Mouse (Mus musculus) stomach, postnatal 0 days (tissue): ENCODE results near the gene Fbxl18.

Experiments used
- CTCF ChIP-seq: IDR thresholded peaks from 2 replicates; pipeline ENCODE4 v1.5.1; 2016; ENCODE audit warnings: antibody characterized with exemption, low read depth, mild to moderate bottlenecking, moderate library complexity
- EP300 ChIP-seq: optimal IDR thresholded peaks from 2 replicates; pipeline ENCODE3; 2016; ENCODE audit warnings: antibody characterized with exemption

DNA sequence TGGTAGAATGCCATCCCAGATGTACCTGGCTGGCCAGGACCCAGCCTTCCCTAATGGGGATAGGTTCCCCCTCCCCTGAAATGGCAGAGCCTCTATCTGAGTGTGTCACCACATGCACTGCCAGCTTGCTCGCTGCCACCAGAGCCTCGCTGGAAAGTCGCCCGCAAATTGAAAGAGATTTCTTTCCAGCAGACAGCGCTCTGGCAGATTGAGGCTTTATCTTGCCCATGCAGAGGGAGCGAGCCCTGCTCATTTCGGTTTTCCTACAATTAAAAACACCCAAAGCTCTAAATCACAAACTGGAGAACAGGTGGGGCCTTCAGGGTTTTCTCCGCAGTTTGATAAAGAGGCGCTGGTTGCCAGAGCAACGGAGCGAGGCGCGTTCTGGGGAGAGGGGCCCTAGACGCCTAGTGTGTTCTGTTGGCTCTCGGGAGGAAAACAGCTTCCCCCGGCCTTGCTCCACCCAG lies 37.4 kb downstream of the Fbxl18 start:
- TF ChIP-seq EP300 = no peak
- TF ChIP-seq CTCF = no peak
